Mouse (Mus musculus) liver, embryonic 16.5 days (tissue): ENCODE measurements around the gene Tas2r143. TPM values are rescaled to one million over a fixed set of nuclear protein-coding genes. Genes with fewer than 3 reads are reported as not detected.

Experiments used
- ATAC-seq: fragments of 200-750 bp; cut with Nextera tagmentation; 2 replicates; pipeline ENCODE4 v1.8.0; 2017; ENCODE audit warnings: low read depth, mild to moderate bottlenecking, moderate number of reproducible peaks, moderate library complexity
- H3K27ac ChIP-seq: fragments of 300-500 bp; sonication (generic); 2 replicates; pipeline ENCODE4 v1.5.1; 2014; ENCODE audit warnings: mild to moderate bottlenecking, low read length
- H3K27me3 ChIP-seq: fragments of 300-500 bp; sonication (generic); 2 replicates; pipeline ENCODE4 v1.6.1; 2014; ENCODE audit warnings: low read depth, low read length, mixed read lengths; ENCODE audit not compliant: control insufficient read depth, insufficient read depth
- H3K36me3 ChIP-seq: fragments of 300-500 bp; sonication (generic); 2 replicates; pipeline ENCODE4 v1.6.1; 2014; ENCODE audit warnings: mild to moderate bottlenecking; ENCODE audit not compliant: control insufficient read depth, insufficient read depth
- H3K4me1 ChIP-seq: fragments of 300-500 bp; sonication (generic); 2 replicates; pipeline ENCODE4 v1.6.1; 2014; ENCODE audit warnings: low read depth, low read length, mixed read lengths; ENCODE audit not compliant: control insufficient read depth
- H3K4me2 ChIP-seq: fragments of 300-500 bp; sonication (generic); 2 replicates; pipeline ENCODE4 v1.6.1; 2014; ENCODE audit warnings: low read depth, low read length, mixed read lengths
- H3K4me3 ChIP-seq: fragments of 300-500 bp; sonication (generic); 2 replicates; pipeline ENCODE4 v1.5.1; 2014; ENCODE audit warnings: low read depth, mild to moderate bottlenecking, low read length
- H3K9ac ChIP-seq: fragments of 300-500 bp; sonication (generic); 2 replicates; pipeline ENCODE4 v1.6.1; 2014; ENCODE audit warnings: low read depth, low read length
- H3K9me3 ChIP-seq: fragments of 300-500 bp; sonication (generic); replicated peaks from 2 replicates; pipeline ENCODE4 v1.6.1; 2016; ENCODE audit warnings: low read length; ENCODE audit not compliant: control insufficient read depth
- WGBS: fragments of 180-500 bp; shearing (Covaris S2); extraction: QIAGEN DNeasy Blood & Tissue Kit; methylation state at CpG from one replicate; pipeline ENCODE4 v1.1.7; 2014; ENCODE audit not compliant: insufficient replicate concordance; 5-methylcytosine and 5-hydroxymethylcytosine counted together
- polyA plus RNA-seq: library from polyadenylated mRNA; unstranded; fragments of >200 nt; fragmentation: Nextera tagmentation; extraction: Ambion mirVana; gene quantifications from 2 replicates; pipeline ENCODE4 v1.2.1, GENCODE M21; 2015

Tas2r143 gene
- polyA plus RNA-seq, 1 experiment from 2014 or later, result not detected

DNA sequence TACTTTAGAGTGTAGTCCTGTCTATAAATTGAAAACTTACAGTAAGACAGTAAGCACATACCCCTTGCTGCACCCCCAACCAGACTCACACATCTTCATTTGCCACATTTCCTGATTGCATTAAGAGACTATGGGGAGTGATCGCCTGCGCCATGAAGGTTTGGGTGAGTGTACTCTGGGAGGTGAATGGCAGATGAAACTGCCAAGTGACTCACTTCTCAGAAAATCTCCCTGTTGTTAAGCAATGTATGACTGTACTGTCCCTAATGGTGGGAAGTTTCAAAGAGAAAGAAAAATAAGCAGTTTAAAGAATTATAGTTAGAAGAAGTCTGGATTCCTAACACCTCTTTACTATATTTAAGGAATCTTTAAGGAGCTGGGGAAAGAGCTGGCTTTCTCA is 19.4 kb downstream of the Tas2r143 start:
- WGBS, result 53% methylated on average over 2 of the region's 2 CpGs

DNA sequence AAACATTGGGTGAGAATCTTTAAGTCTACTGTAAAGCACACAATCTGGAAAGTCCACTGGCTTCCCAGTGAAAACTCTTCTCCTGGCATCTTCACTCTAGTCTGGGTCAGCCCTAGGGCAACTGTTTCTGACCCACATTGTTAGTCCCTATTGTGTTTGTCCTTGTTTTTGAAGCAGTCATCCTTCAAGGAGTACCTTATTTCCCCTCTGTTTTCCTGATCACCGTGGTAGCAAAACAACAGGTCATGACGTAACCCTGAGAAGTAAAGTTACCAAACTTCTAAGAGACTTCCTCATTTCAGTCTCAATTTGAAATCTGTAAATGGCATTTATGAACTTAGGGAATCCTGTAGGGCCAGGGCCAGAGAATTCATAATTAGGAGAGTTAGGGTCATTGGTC is 21.4 kb downstream of the Tas2r143 start:
- no peaks in the 10 kb centered on the region for H3K27me3 ChIP-seq
- no peak overlapping the region for H3K4me2 ChIP-seq
- H3K4me3 ChIP-seq, result no peak overlapping the region
- no peaks in the 10 kb centered on the region for H3K4me1 ChIP-seq
- ATAC-seq, result no peak
- H3K27ac ChIP-seq, result no peak overlapping the region
- no peak overlapping the region for H3K9ac ChIP-seq
- no peaks in the 10 kb centered on the region for H3K9me3 ChIP-seq
- H3K36me3 ChIP-seq, result no peaks in the 10 kb centered on the region
- WGBS, result 28% methylated on average over 2 of the region's 2 CpGs

More for the DNA sequence above, 19.4 kb downstream of the Tas2r143 start:
- no peak overlapping the region for H3K9ac ChIP-seq
- H3K4me2 ChIP-seq, result no peak overlapping the region
- H3K4me3 ChIP-seq, result no peak overlapping the region
- no peak overlapping the region for H3K27ac ChIP-seq
- no peaks in the 10 kb centered on the region for H3K9me3 ChIP-seq
- H3K4me1 ChIP-seq, result no peaks in the 10 kb centered on the region
- no peaks in the 10 kb centered on the region for H3K36me3 ChIP-seq
- no peaks in the 10 kb centered on the region for H3K27me3 ChIP-seq
- no peak for ATAC-seq

DNA sequence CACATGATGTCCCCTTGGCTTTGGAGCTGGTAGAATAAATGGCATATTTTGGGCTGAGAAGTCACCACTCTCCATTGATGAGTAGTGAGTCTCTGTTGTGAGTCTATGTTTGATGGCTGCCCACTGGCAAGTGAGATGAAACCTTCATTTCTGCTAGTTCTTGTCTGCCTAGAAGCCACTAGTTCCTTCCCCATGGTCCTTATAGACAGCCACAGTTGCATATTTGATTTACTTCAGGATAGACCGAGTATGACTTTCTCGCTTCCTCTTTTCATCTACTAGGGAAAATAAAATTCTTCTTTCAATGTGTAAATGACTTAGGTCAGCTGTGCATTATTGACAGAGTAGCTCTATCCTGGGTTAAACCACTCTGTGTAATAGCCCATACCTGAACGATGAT is 24.4 kb downstream of the Tas2r143 start:
- Histone ChIP-seq H3K27ac (no peak overlapping the region), H3K4me1 (no peaks in the 10 kb centered on the region), H3K4me3 (no peak overlapping the region), H3K9ac (no peak overlapping the region), H3K36me3 (no peaks in the 10 kb centered on the region), H3K9me3 (no peaks in the 10 kb centered on the region), H3K27me3 (no peaks in the 10 kb centered on the region), H3K4me2 (no peak overlapping the region)
- no peak for ATAC-seq
- WGBS, result 43% methylated on average over 3 of the region's 3 CpGs

DNA sequence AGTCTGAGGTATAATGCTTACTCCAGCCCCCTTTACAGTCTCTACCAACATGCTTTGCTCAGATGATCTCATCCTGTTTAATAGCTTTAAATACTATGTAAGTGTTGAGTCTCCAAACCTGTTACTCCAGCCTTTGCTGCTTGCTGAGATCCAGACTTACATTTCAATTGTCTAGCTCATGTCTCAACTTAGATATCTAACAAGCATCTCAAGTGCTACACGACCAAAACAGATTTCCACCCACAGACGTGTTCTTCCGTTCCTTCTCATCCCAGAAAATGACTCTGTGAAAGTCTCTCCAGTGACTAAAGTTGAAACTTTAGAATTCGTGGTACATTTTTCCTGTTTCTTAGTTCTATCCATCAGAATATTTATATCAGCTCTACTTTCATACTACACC is 26.3 kb downstream of the Tas2r143 start:
- 53% methylated on average over 4 of the region's 4 CpGs for WGBS
- Histone ChIP-seq H3K27ac (no peak overlapping the region), H3K9ac (no peak overlapping the region), H3K4me1 (no peaks in the 10 kb centered on the region), H3K27me3 (no peaks in the 10 kb centered on the region), H3K36me3 (no peaks in the 10 kb centered on the region), H3K4me2 (no peak overlapping the region), H3K4me3 (no peak overlapping the region), H3K9me3 (no peaks in the 10 kb centered on the region)
- ATAC-seq, result no peak

DNA sequence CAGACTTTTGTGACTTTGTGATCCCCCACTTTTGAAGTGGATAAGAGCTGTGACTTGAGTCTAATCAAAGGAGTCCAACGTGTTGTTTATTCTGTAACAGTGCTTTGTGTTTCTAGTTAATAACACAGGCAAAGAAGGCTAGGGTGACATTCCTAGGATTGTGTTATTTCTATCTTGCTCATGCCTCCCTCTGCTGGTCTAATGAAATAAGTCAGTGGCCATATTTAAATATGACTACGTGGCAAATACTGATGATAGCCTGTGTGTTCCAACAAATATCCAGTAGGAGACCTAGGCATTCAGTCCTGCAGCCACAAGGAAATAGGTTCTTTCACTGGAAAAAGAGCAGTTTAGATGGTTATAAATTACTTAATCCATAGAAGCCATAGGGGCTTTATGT is 33.5 kb downstream of the Tas2r143 start:
- Histone ChIP-seq H3K4me2 (no peak overlapping the region), H3K4me3 (no peak overlapping the region), H3K9me3 (no peaks in the 10 kb centered on the region), H3K9ac (no peak overlapping the region), H3K36me3 (no peaks in the 10 kb centered on the region), H3K27me3 (no peaks in the 10 kb centered on the region), H3K4me1 (no peaks in the 10 kb centered on the region), H3K27ac (no peak overlapping the region)
- ATAC-seq, result no peak
- WGBS, result 35% methylated on average over 2 of the region's 2 CpGs

DNA sequence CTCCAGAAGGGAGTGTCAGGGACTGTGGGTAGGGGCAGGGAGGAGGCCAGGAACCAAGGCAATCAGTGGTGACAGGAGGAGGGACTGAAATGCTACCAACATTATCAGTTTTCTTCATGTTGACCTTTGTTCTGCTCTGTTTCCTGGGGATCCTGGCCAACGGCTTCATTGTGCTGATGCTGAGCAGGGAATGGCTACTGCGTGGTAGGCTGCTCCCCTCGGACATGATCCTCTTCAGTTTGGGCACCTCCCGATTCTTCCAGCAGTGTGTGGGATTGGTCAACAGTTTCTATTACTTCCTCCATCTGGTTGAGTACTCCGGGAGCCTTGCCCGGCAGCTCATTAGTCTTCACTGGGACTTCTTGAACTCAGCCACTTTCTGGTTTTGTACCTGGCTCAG is 34.4 kb downstream of the Tas2r143 start, which contains the start of gene Tas2r126:
Tas2r126 (plus strand) TSS at position 90 of the 400 bp plus-strand sequence.
- 46% methylated on average over 6 of the region's 6 CpGs for WGBS
- no peaks in the 10 kb centered on the region for H3K9me3 ChIP-seq
- no peak within 1 kb of the TSS for H3K4me2 ChIP-seq
- no peak within 1 kb of the TSS for H3K27ac ChIP-seq
- H3K4me3 ChIP-seq, result no peak within 1 kb of the TSS
- no peak for ATAC-seq
- no peaks in the 10 kb centered on the region for H3K4me1 ChIP-seq
- H3K36me3 ChIP-seq, result no peaks in the 10 kb centered on the region
- H3K27me3 ChIP-seq, result no peaks in the 10 kb centered on the region
- no peak within 1 kb of the TSS for H3K9ac ChIP-seq

DNA sequence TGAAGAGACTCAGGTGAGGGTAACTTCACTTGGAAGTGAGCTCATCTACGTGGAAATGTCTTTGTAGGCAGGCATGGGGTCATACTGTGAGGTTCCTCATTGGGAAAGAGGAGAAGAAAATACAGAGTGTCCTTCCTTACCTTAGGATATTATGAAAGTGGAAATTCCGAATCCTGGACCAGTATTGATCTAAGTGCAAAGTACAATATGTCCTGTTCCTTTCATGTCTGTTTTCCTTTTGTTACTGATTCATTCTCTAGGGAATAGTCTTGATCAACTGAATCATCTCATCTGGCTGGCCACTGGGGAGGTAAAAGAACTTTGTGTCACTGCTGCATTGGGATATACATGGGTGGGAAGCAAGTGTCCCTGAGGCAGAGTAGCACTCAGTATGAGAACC is 35.5 kb downstream of the Tas2r143 start:
- no peaks in the 10 kb centered on the region for H3K27me3 ChIP-seq
- H3K27ac ChIP-seq, result no peak overlapping the region
- H3K9me3 ChIP-seq, result no peaks in the 10 kb centered on the region
- no peak for ATAC-seq
- H3K4me3 ChIP-seq, result no peak overlapping the region
- no peaks in the 10 kb centered on the region for H3K36me3 ChIP-seq
- no peaks in the 10 kb centered on the region for H3K4me1 ChIP-seq
- no peak overlapping the region for H3K4me2 ChIP-seq
- WGBS, result 41% methylated on average over 2 of the region's 2 CpGs
- H3K9ac ChIP-seq, result no peak overlapping the region

DNA sequence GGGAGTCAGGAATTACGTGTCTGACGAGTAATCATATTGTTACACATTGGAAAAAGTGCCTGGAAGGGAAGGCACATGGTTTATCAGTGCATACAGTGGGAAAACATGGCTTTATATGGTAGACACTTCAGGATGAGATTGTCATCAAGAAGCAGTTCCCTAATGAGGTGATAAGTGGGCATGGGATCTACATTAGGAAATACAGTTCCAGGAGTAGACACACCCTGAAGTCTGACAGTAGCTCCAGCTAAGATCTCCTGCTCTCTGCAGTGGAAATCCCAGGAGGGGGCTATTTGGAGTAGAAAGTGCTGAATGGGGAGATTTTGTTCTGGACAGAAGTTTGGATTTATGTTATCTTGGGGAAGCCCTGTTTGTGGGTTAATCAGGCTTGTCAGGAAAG is 41.4 kb downstream of the Tas2r143 start:
- H3K27me3 ChIP-seq, result no peaks in the 10 kb centered on the region
- 39% methylated on average over 2 of the region's 2 CpGs for WGBS
- no peak overlapping the region for H3K27ac ChIP-seq
- no peaks in the 10 kb centered on the region for H3K9me3 ChIP-seq
- no peaks in the 10 kb centered on the region for H3K4me1 ChIP-seq
- ATAC-seq, result no peak
- H3K9ac ChIP-seq, result no peak overlapping the region
- no peak overlapping the region for H3K4me3 ChIP-seq
- no peak overlapping the region for H3K4me2 ChIP-seq
- H3K36me3 ChIP-seq, result no peaks in the 10 kb centered on the region

DNA sequence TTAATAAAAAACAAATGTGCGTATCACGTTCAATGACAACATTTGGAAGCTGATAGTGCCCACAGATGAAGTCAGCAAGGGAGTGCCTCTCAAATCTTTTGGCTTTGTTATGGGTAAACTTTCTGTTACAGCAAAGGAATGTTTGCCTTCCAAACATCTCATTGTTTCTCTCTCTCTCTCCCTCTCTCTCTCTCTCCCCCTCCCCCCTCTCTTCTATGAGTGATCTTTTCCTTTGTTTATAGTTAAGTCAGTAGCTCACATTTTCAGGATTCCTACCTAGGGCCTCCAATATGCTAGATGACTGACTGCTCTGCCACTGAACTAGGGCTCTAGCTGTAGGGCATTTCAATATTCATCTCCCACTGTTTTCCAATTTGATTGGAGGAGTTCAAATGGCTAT is 44.5 kb downstream of the Tas2r143 start:
- Histone ChIP-seq H3K36me3 (no peaks in the 10 kb centered on the region), H3K4me3 (no peak overlapping the region), H3K9ac (no peak overlapping the region), H3K4me2 (no peak overlapping the region), H3K9me3 (no peaks in the 10 kb centered on the region), H3K27ac (no peak overlapping the region), H3K27me3 (no peaks in the 10 kb centered on the region), H3K4me1 (no peaks in the 10 kb centered on the region)
- no peak for ATAC-seq
- 60% methylated on average over 2 of the region's 2 CpGs for WGBS

DNA sequence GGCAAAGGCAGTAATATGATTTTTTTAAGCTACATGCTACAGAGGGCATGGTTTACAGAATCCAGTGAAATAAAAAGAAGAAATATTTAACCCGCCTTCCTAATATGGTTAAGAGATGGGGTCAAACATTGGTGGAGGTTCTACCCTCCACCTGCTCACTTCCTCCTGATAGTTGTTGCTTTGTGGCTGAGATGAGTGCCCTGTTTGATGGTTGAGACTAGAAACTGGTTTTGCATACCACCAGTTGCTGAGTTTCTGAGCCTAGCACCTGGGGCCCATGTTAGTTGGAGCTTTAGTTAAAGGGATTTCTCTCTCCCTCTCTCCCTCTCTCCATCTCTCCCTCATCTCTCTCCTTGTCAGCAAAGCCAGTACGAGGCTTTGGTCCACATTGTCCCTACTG is 47.3 kb downstream of the Tas2r143 start:
- no peak overlapping the region for H3K4me2 ChIP-seq
- H3K27ac ChIP-seq, result no peak overlapping the region
- no peaks in the 10 kb centered on the region for H3K27me3 ChIP-seq
- H3K4me1 ChIP-seq, result no peaks in the 10 kb centered on the region
- H3K9ac ChIP-seq, result no peak overlapping the region
- H3K36me3 ChIP-seq, result no peaks in the 10 kb centered on the region
- 37% methylated on average over 2 of the region's 2 CpGs for WGBS
- H3K4me3 ChIP-seq, result no peak overlapping the region
- no peak for ATAC-seq
- no peaks in the 10 kb centered on the region for H3K9me3 ChIP-seq
